8 mouse cellular contexts compared by ENCODE assay signal in genomic region chr8:46470792-46471781, GRCm38 (mm10). TPM values are rescaled to one million over a fixed set of nuclear protein-coding genes. Genes with fewer than 3 reads are reported as not detected.
DNase-seq lines count a peak whose midpoint lies in the region; ATAC-seq and TF ChIP-seq lines count a peak whose summit lies in the region.

Gene Acsl1 (plus strand): TSS chr8:46471037.

- H3K4me3 ChIP-seq in embryonic facial prominence, embryonic 13.5 days = peak within 1 kb of the TSS; percentile 86
- H3K4me3 ChIP-seq in heart, adult 2 months = peak within 1 kb of the TSS; percentile 62
- H3K4me3 ChIP-seq in limb, embryonic 13.5 days = peak within 1 kb of the TSS; percentile 89
- peak within 1 kb of the TSS; percentile 95 for H3K4me3 ChIP-seq in midbrain, embryonic 16.5 days (ENCODE audit: low read depth, low read length)

- peaks cover 8% of the 10 kb centered on the region; the same call in 1 of the 2 replicates for H3K4me1 ChIP-seq in embryonic facial prominence, embryonic 13.5 days
- peaks cover 4% of the 10 kb centered on the region for H3K4me1 ChIP-seq in heart, adult 2 months (ENCODE audit: control insufficient read depth, insufficient read depth, low read length)
- H3K4me1 ChIP-seq in limb, embryonic 13.5 days = peaks cover 13% of the 10 kb centered on the region
- peaks cover 10% of the 10 kb centered on the region for H3K4me1 ChIP-seq in midbrain, embryonic 16.5 days (ENCODE audit: control insufficient read depth, insufficient read depth, low read length)

- H3K27me3 ChIP-seq in embryonic facial prominence, embryonic 13.5 days = no peaks in the 10 kb centered on the region
- no peaks in the 10 kb centered on the region for H3K27me3 ChIP-seq in heart, adult 2 months (ENCODE audit: control insufficient read depth, insufficient read depth, low read length)
- H3K27me3 ChIP-seq in limb, embryonic 13.5 days = peaks cover 5% of the 10 kb centered on the region; the same call in 1 of the 2 replicates
- no peaks in the 10 kb centered on the region for H3K27me3 ChIP-seq in midbrain, embryonic 16.5 days (ENCODE audit: control insufficient read depth, insufficient read depth, low read depth, low read length)

- H3K9me3 ChIP-seq in embryonic facial prominence, embryonic 13.5 days = no peaks in the 10 kb centered on the region
- no peaks in the 10 kb centered on the region for H3K9me3 ChIP-seq in limb, embryonic 13.5 days
- no peaks in the 10 kb centered on the region for H3K9me3 ChIP-seq in midbrain, embryonic 16.5 days (replicated peaks; ENCODE audit: control insufficient read depth, low read length, poor library complexity, severe bottlenecking)

- H3K36me3 ChIP-seq in embryonic facial prominence, embryonic 13.5 days = no peaks in the 10 kb centered on the region
- peaks cover 9% of the 10 kb centered on the region for H3K36me3 ChIP-seq in heart, adult 2 months (ENCODE audit: control insufficient read depth, insufficient read depth, low read length)
- no peaks in the 10 kb centered on the region for H3K36me3 ChIP-seq in limb, embryonic 13.5 days
- H3K36me3 ChIP-seq in midbrain, embryonic 16.5 days (ENCODE audit: control insufficient read depth, insufficient read depth, low read length) = no peaks in the 10 kb centered on the region

- peak within 1 kb of the TSS; percentile 90 for H3K4me2 ChIP-seq in embryonic facial prominence, embryonic 13.5 days
- peak within 1 kb of the TSS; percentile 90 for H3K4me2 ChIP-seq in limb, embryonic 13.5 days (replicated peaks)
- H3K4me2 ChIP-seq in midbrain, embryonic 16.5 days (ENCODE audit: low read length) = peak within 1 kb of the TSS; percentile 59

- peak within 1 kb of the TSS; percentile 89 for H3K9ac ChIP-seq in embryonic facial prominence, embryonic 13.5 days
- H3K9ac ChIP-seq in heart, adult 2 months (ENCODE audit: low read depth, low read length) = peak within 1 kb of the TSS; percentile 86
- peak within 1 kb of the TSS; percentile 89 for H3K9ac ChIP-seq in limb, embryonic 13.5 days
- H3K9ac ChIP-seq in midbrain, embryonic 16.5 days (ENCODE audit: low read depth, low read length) = peak within 1 kb of the TSS; percentile 94

- intact Hi-C loops in heart, adult 2 months (cut with DNase I) = loop anchor here (1.0 to 5.0 kb wide), 3 partner anchors 41 to 76 kb away; no protein-coding TSS in a partner anchor

- peak; percentile 98 for DNase-seq in 3T3-L1 (ENCODE audit: low read depth, low spot score)
- DNase-seq in adrenal gland, postnatal 36 days = peak; percentile 100
- DNase-seq in heart, adult 2 months = peak; percentile 99
- peak; percentile 99 to 100 for DNase-seq in kidney, adult 8-10 months
- DNase-seq in spleen, postnatal 36 days (ENCODE audit: low spot score in 2 of 2) = peak; percentile 100

- TF ChIP-seq EP300 in heart, adult 2 months (IDR thresholded peaks at IDR 0.05; ENCODE audit: insufficient read depth, low read depth, low read length) = no peak

- H3K79me2 ChIP-seq in heart, adult 2 months (replicated peaks; ENCODE audit: control insufficient read depth, insufficient read depth, low read length) = no peaks in the 10 kb centered on the region

- peak; percentile 76 for TF ChIP-seq POLR2A in heart, adult 2 months (IDR thresholded peaks at IDR 0.05; ENCODE audit: insufficient read depth, low read depth, low read length)

- under 1% methylated on average over 103 of the region's 106 CpGs for WGBS in embryonic facial prominence, embryonic 13.5 days
- under 1% methylated on average over 99 of the region's 106 CpGs for WGBS in heart, adult 2 months
- WGBS in limb, embryonic 13.5 days = under 1% methylated on average over 97 of the region's 106 CpGs
- WGBS in midbrain, embryonic 16.5 days = under 1% methylated on average over 94 of the region's 106 CpGs

- ATAC-seq in embryonic facial prominence, embryonic 13.5 days (ENCODE audit: insufficient number of reproducible peaks, insufficient read depth, low FRiP score, low TSS enrichment, low read depth) = peak; percentile 96
- ATAC-seq in limb, embryonic 13.5 days (ENCODE audit: low FRiP score, low read depth) = peak; percentile 95
- ATAC-seq in midbrain, embryonic 16.5 days = peak; percentile 97

- TF ChIP-seq CTCF in heart, adult 2 months (IDR thresholded peaks at IDR 0.05) = no peak

- H3K27ac ChIP-seq in embryonic facial prominence, embryonic 13.5 days = peak within 1 kb of the TSS; percentile 85
- peak within 1 kb of the TSS; percentile 93 for H3K27ac ChIP-seq in heart, adult 2 months
- peak within 1 kb of the TSS; percentile 77; the same call in 1 of the 2 replicates for H3K27ac ChIP-seq in limb, embryonic 13.5 days
- H3K27ac ChIP-seq in midbrain, embryonic 16.5 days (ENCODE audit: low read length) = peak within 1 kb of the TSS; percentile 87

RNA-seq across cellular contexts. Expression of gene Acsl1, which starts in this region (rescaled TPM):
- total RNA-seq in adrenal gland, postnatal 36 days (2021) = 100 to 1,000 TPM; 398 to 483 TPM
- polyA plus RNA-seq in embryonic facial prominence, embryonic 13.5 days (2015; fragmentation: Nextera tagmentation; extraction: Ambion mirVana) = 12.2 and 12.3 TPM in 2 replicates
- 100 to 1,000 TPM; 774 to 911 TPM for total RNA-seq in heart, adult 2 months (2021)
- 330 and 577 TPM in 2 replicates for polyA plus RNA-seq in heart, adult 2 months (2012; rRNA removed)
- 10.3 and 11.2 TPM in 2 replicates for polyA plus RNA-seq in limb, embryonic 13.5 days (2015; fragmentation: Nextera tagmentation; extraction: Ambion mirVana)
- 17.9 and 20.2 TPM in 2 replicates for polyA plus RNA-seq in midbrain, embryonic 16.5 days (2015; fragmentation: Nextera tagmentation; extraction: Ambion mirVana)

Comparison
In these comparisons a context has a peak if more than half of its experiments do, and no peak if none do; other contexts are left out.
1. Peak in every context shown above with its lines: DNase-seq, ATAC-seq, H3K4me3 ChIP-seq and H3K27ac ChIP-seq.
2. RNA of gene Acsl1 (polyA plus RNA-seq): 330 to 577 TPM in heart, adult 2 months; 17.9 to 20.2 TPM in midbrain, embryonic 16.5 days, 12.2 to 12.3 TPM in embryonic facial prominence, embryonic 13.5 days and 10.3 to 11.2 TPM in limb, embryonic 13.5 days; every median in the first group is over 10 times any median in the second.